In genomic region chr19:37955425-37956001, GRCm38 (mm10) we compare ENCODE assay signal across 8 mouse cellular contexts.
DNase-seq lines count a peak whose midpoint lies in the region; ATAC-seq and TF ChIP-seq lines count a peak whose summit lies in the region.

No protein-coding gene starts in this region.

- TF ChIP-seq CTCF in Patski (IDR thresholded peaks at IDR 0.05): peak; percentile 82

- peak; percentile 62 for ATAC-seq in Patski
- ATAC-seq in hindbrain, embryonic 15.5 days (ENCODE audit: low FRiP score, low read depth): peak; percentile 88
- ATAC-seq in megakaryocyte progenitor cell, adult 5-6 weeks (replicated peaks; ENCODE audit: poor library complexity): peak; percentile 93

- no peak overlapping the region for H3K27ac ChIP-seq in hindbrain, embryonic 15.5 days (replicated peaks)

- no peak overlapping the region for H3K9ac ChIP-seq in hindbrain, embryonic 15.5 days

- no peaks in the 10 kb centered on the region for H3K36me3 ChIP-seq in hindbrain, embryonic 15.5 days

- H3K4me1 ChIP-seq in hindbrain, embryonic 15.5 days (replicated peaks): no peaks in the 10 kb centered on the region

- no peak overlapping the region for H3K4me3 ChIP-seq in hindbrain, embryonic 15.5 days

- no peak overlapping the region for H3K4me2 ChIP-seq in hindbrain, embryonic 15.5 days

- POLR2A ChIA-PET in Patski (lab: Charles Lee): interaction anchor here (0.6 to 1.6 kb wide), 5 partner anchors 72 to 641 kb away, joined by 3 to 5 read pairs (median 3); no protein-coding TSS in a partner anchor

- H3K27me3 ChIP-seq in Patski: no peaks in the 10 kb centered on the region
- no peaks in the 10 kb centered on the region for H3K27me3 ChIP-seq in hindbrain, embryonic 15.5 days

- CTCF ChIA-PET in Patski (lab: Charles Lee): interaction anchor here (0.6 to 3.2 kb wide), 28 partner anchors 9 to 356 kb away, joined by 3 to 16 read pairs (median 6); partner anchors contain the start of genes Cep55 and Myof

- 35% methylated on average over 7 of the region's 7 CpGs for WGBS in hindbrain, embryonic 15.5 days

- DNase-seq in Patski (ENCODE audit: low read depth, low spot score): peak; percentile 56
- DNase-seq in cerebellum, adult 8-10 months: peak; percentile 81
- peak; percentile 41 to 72 for DNase-seq in frontal cortex, postnatal 14 days (ENCODE audit: low spot score in 2 of 2)
- DNase-seq in left cerebral cortex, adult 11 months (ENCODE audit: low spot score): peak; percentile 62
- DNase-seq in right cerebral cortex, postnatal 14 days: peak; percentile 70
- peak; percentile 51 to 80 for DNase-seq in urinary bladder, postnatal 4 days (ENCODE audit: low spot score in 2 of 2)

- in situ Hi-C loops in Patski (cut with MboI; ENCODE audit: low pct_unique_long_range_greater_than_20kb): loop anchor here (10.0 kb wide), 2 partner anchors 239 to 399 kb away; no protein-coding TSS in a partner anchor

- no peaks in the 10 kb centered on the region for H3K9me3 ChIP-seq in hindbrain, embryonic 15.5 days
